Mouse (Mus musculus) testis, adult 2 months (tissue): ENCODE measurements around the gene Vmn1r225. TPM values are rescaled to one million over a fixed set of nuclear protein-coding genes. Genes with fewer than 3 reads are reported as not detected.
"Not testable (repeated sequence)": the region's sequence is repeated elsewhere in the genome, so short reads cannot be mapped to it uniquely, and the experiment has no call there.

ENCODE experiments used
- H3K27ac ChIP-seq: fragments of 200-500 bp; 2 replicates; pipeline ENCODE4 v1.5.1; 2012; ENCODE audit warnings: low read depth, low read length; ENCODE audit not compliant: control insufficient read depth, insufficient read depth
- H3K27me3 ChIP-seq: fragments of 200-500 bp; 2 replicates; pipeline ENCODE4 v1.6.1; 2012; ENCODE audit warnings: mild to moderate bottlenecking, low read length, moderate library complexity; ENCODE audit not compliant: control insufficient read depth, insufficient read depth
- H3K36me3 ChIP-seq: fragments of 200-500 bp; 2 replicates; pipeline ENCODE4 v1.6.1; 2012; ENCODE audit warnings: mild to moderate bottlenecking, low read length; ENCODE audit not compliant: control insufficient read depth, insufficient read depth
- H3K4me1 ChIP-seq: fragments of 200-500 bp; 2 replicates; pipeline ENCODE4 v1.6.1; 2012; ENCODE audit warnings: low read length; ENCODE audit not compliant: control insufficient read depth, insufficient read depth
- H3K4me3 ChIP-seq: fragments of 200-500 bp; 2 replicates; pipeline ENCODE4 v1.5.1; 2012; ENCODE audit warnings: low read depth, mild to moderate bottlenecking, low read length, moderate library complexity, mixed read lengths; ENCODE audit not compliant: control insufficient read depth
- CTCF ChIP-seq: fragments of 200-500 bp; IDR thresholded peaks from 2 replicates; pipeline ENCODE4 v1.5.1; 2012; ENCODE audit warnings: low read depth, mild to moderate bottlenecking, inconsistent platforms, low read length, moderate library complexity; ENCODE audit not compliant: control insufficient read depth, insufficient read depth, insufficient replicate concordance
- POLR2A ChIP-seq: fragments of 200-500 bp; IDR thresholded peaks from 2 replicates; pipeline ENCODE4 v1.6.1; 2012; ENCODE audit warnings: low read depth, mild to moderate bottlenecking, inconsistent platforms, low read length, moderate library complexity; ENCODE audit not compliant: control insufficient read depth
- polyA plus RNA-seq: library from polyadenylated mRNA; depleted of rRNA; stranded (reverse); fragments of >200 nt; gene quantifications from 2 replicates; pipeline ENCODE4 v1.2.3, GENCODE M21; 2012; rRNA removed

Gene Vmn1r225
- polyA plus RNA-seq = not detected in 2 replicates

GRCm38 (mm10) chr17:20497858-20498257, at the start of gene Vmn1r225:
Gene Vmn1r225 (plus strand): TSS chr17:20498158.
- no peaks in the 10 kb centered on the region for H3K36me3 ChIP-seq
- no peaks in the 10 kb centered on the region for H3K4me1 ChIP-seq
- H3K4me3 ChIP-seq = no peak within 1 kb of the TSS
- H3K27ac ChIP-seq = no peak within 1 kb of the TSS
- no peaks in the 10 kb centered on the region for H3K27me3 ChIP-seq
- no peak for TF ChIP-seq POLR2A
- TF ChIP-seq CTCF = no peak

GRCm38 (mm10) chr17:20473311-20473710, 24.6 kb upstream of the Vmn1r225 start:
- Histone ChIP-seq H3K27ac (no peak overlapping the region), H3K36me3 (no peaks in the 10 kb centered on the region), H3K4me3 (no peak overlapping the region), H3K27me3 (no peaks in the 10 kb centered on the region), H3K4me1 (no peaks in the 10 kb centered on the region)
- no peak for TF ChIP-seq POLR2A

- no peak within 1 kb of the TSS for H3K4me3 ChIP-seq
- TF ChIP-seq CTCF (no peak), POLR2A (no peak)
- no peaks in the 10 kb centered on the region for H3K4me1 ChIP-seq
- H3K27ac ChIP-seq = no peak within 1 kb of the TSS
- H3K36me3 ChIP-seq = no peaks in the 10 kb centered on the region
- no peaks in the 10 kb centered on the region for H3K27me3 ChIP-seq
Observed at GRCm38 (mm10) chr17:20481231-20481630, 16.7 kb upstream of the Vmn1r225 start, which contains the start of gene Vmn2r108. Gene Vmn2r108 (minus strand): TSS chr17:20481331.

GRCm38 (mm10) chr17:20508247-20508646, 10.3 kb downstream of the Vmn1r225 start:
- H3K27ac ChIP-seq, H3K36me3 ChIP-seq, H3K4me3 ChIP-seq, H3K27me3 ChIP-seq, H3K4me1 ChIP-seq: not testable (repeated sequence)

Other genes with a start within 250 kb of the Vmn1r225 start
- not detected in 2 replicates for gene Vmn2r106, start 212.6 kb upstream of the Vmn1r225 start, polyA plus RNA-seq
- gene Vmn2r107, start 152.9 kb upstream of the Vmn1r225 start, polyA plus RNA-seq = 0.05 and 0.10 TPM in 2 replicates
- gene Vmn1r224, start 84.0 kb upstream of the Vmn1r225 start, polyA plus RNA-seq = 0.54 and 0.78 TPM in 2 replicates
- gene Vmn2r108, start 16.8 kb upstream of the Vmn1r225 start, polyA plus RNA-seq = not detected in 2 replicates
- gene Vmn2r109, start 66.6 kb downstream of the Vmn1r225 start, polyA plus RNA-seq = not detected in 2 replicates
- gene Vmn2r110, start 98.3 kb downstream of the Vmn1r225 start, polyA plus RNA-seq = not detected in 2 replicates
- gene Fpr-rs3, start 126.7 kb downstream of the Vmn1r225 start, polyA plus RNA-seq = 0.10 TPM in 1 of 2 replicates, not detected in the other
- gene Vmn1r226, start 184.7 kb downstream of the Vmn1r225 start, polyA plus RNA-seq = 0.12 and 0.37 TPM in 2 replicates
- not detected in 2 replicates for gene Vmn1r227, start 231.7 kb downstream of the Vmn1r225 start, polyA plus RNA-seq